Mouse (Mus musculus): ENCODE measurements around the gene Vwa7. TPM values are rescaled to one million over a fixed set of nuclear protein-coding genes. Genes with fewer than 3 reads are reported as not detected.

Vwa7 gene
- under 1 TPM; 0.07 to 0.34 TPM for polyA plus RNA-seq (2017; shearing (Covaris generic))

GRCm38 (mm10) chr17:35016376-35016775 is at the start of gene Vwa7:
Gene Vwa7 (plus strand): TSS chr17:35016579.

GRCm38 (mm10) chr17:34969822-34970221 is 46.6 kb upstream of the Vwa7 start, which contains the start of gene Gm20481:
Gene Gm20481 (plus strand): TSS chr17:34969912.

DNA sequence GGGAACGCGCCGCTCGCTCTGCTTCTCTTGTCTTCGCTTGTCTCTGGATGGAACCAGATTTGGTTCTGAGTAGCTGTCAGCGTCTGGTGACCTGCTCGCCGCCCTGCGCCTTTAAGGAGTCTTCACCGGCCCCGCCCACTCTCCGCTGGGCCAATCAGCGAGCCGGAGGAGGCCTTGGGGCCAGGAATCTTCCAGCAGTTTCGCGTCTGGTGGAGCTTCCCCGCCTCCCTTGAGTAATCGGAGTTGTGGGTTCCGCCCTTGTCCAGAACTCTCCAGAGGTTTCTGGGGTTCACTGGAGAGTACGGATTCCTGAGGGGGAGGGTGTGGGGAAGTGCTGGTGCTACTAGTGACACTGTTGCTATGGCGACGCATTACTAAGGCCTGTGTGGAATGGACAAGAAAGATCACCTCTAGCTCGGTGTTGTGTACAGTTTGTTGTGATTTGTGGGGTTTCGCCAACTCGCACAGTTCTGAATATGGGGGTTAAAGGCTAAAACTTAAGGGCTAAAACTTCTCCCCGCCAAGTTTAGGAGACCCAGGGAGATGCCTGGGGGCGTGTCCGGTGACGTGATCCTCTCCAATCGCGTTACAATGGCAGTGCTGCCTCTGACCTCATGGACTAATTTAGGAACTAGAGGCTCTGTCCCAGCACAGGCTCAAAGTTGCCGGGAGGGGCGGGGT is 44.2 kb upstream of the Vwa7 start, which contains the start of the genes Hspa1a and Hspa1l:
Gene Hspa1a (minus strand): TSS at position 88 of the 681 bp plus-strand sequence.
Gene Hspa1l (plus strand): TSS at position 635 of the 681 bp plus-strand sequence.

DNA sequence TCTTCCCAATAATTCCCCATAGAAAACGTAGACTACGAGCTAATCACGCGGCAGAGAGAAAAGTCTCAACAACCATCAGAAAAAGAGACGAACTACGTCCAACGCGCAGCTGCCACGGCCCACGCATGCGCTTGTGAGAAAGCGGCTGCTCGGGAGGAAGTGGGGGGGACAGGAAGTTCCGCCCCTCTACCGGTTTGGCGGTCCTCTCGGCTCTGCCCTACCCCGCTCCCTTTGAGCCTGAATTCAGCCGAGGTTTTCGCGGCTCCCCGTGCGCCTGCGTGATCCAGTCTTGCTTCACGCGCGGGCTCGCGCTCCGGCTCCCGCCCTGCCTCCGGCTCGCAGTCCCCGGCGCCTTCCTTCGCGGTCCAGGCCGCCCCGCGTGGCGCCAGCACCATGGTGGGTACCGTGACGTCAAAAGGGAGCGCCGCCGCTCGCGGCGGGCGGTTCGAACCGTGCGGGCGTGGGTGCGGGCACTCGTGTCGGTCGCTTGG is 34.6 kb upstream of the Vwa7 start, which contains the start of gene Lsm2:
Gene Lsm2 (plus strand): TSS at position 173 of the 491 bp plus-strand sequence.

DNA sequence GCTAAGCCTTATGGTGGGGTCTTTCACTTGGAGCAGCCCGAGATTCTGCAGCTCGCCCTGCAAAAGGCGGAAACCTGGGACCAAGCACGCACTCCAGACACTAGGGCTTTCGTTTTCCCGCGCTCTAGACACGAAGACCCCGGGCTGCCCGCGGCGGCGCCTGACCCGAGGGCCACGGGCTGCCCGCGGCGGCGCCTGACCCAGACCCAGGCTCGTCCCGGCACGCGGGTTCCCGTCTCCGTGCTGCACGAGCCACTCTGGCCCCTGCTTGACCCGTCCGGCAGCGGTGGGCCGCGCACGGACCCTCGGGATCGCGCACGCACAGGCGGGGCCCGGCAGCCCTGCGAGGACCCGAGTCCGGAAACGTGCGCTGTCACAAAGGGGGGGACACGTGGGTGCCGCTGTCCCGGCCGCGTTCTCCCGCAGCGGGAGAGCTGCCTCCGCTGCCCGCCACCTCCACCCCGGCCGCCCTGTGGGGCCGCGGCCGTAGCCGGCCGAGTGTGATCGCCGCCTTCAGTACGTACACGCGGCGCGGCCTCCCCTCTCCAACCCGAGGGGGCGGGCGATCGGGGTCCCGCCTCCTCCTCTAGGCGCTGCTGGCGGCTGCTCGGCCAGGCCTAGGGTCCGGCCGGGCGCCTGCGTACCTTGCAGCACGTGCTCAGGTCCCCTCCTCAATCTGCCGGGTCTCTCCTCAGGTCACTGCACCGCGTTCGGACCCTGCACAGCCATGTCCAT is 15.5 kb upstream of the Vwa7 start, which contains the start of gene Vars:
Gene Vars (plus strand): TSS at position 271 of the 735 bp plus-strand sequence.

GRCm38 (mm10) chr17:35027277-35028068 is 11.1 kb downstream of the Vwa7 start, which contains the start of gene Sapcd1:
Gene Sapcd1 (minus strand): TSS chr17:35028016.

DNA sequence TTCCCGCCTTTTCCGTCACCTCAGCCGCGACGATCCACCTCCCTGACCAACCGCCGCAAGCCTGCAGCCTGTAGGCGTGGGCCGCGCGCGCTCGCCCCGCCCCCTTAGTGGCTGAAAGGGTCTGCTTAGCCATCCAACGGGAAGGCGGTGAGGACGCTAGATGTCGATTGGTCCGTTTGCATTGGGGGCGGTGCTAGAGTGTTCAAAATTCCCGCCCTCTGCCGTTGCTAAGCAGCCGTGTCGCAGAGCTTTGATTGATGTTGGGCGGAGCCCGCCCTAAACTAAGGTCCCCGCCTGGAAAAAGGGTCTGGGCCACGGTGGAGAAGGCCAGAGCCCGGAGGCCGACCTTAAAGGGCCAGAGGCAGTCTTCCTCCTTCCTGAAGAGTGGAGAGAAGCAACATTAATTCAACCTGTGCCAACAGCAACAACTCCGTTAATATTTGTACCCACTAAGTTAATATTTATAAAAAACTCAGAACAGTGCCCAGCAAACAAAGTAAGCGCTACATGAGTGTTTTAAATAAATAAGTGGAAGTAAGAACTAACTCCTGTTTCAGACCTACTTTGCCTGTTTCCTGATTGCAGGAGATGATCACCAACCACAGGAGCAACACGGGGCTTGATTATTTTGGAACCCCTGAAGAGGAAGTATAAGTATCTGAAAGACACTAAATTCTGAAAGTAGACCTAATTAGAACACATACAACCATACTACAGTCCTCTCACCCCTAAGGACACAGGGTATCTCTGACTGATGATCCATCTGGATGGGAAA is 30.5 kb downstream of the Vwa7 start, which contains the start of gene Msh5:
Gene Msh5 (minus strand): TSS at position 65 of the 775 bp plus-strand sequence.

GRCm38 (mm10) chr17:35049561-35050016 is 33.2 kb downstream of the Vwa7 start, which contains the start of gene Clic1:
Gene Clic1 (plus strand): TSS chr17:35049966.

DNA sequence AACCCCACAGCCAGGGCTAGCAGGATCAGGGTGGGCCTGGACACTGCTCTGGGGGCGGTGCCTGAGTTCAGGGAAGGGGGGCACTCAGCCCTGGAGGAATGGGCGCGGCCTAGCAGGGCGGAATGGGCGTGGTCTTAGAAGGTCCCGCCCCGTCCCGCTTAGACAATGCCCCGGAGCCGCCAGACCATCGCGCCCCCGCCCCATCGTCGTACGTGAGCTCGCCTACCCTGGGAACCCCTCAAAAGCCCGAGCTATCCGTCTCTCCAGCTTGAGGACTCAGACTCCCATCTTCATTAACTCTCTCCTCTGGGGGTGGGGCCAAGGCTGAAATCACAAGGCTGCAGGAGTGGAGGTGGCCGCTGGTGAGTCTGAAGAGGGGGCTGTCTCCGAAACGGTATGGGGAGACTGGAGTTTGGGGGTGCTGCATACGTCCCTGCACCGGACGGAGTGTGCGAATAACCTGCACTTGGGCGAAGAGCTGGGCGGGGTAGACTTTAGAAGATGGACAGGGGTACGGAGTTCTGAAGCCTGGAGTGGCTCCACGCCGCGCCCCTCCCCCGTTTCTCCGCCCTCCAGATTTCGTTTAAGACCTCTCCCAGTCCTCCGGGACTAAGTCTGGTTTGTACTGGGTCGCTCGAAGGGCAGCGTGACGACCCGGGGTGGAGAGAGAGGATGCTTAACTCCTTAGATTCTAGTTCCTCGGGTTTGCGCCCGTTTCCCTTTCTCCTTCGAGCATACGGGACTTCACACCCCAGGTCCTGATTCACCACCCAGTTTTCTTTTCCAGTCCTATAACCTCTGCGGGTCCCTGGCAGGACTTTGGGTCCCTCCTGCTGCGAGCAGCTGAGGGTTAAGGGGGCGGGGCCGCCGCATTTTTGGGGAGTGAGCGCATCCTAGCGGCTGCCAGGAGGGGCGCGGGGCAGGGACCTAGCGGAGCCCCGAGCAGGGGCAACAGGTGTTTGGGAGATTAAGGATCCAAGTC is 42.8 kb downstream of the Vwa7 start, which contains the start of gene Ddah2:
Gene Ddah2 (plus strand): TSS at position 125 of the 982 bp plus-strand sequence.

DNA sequence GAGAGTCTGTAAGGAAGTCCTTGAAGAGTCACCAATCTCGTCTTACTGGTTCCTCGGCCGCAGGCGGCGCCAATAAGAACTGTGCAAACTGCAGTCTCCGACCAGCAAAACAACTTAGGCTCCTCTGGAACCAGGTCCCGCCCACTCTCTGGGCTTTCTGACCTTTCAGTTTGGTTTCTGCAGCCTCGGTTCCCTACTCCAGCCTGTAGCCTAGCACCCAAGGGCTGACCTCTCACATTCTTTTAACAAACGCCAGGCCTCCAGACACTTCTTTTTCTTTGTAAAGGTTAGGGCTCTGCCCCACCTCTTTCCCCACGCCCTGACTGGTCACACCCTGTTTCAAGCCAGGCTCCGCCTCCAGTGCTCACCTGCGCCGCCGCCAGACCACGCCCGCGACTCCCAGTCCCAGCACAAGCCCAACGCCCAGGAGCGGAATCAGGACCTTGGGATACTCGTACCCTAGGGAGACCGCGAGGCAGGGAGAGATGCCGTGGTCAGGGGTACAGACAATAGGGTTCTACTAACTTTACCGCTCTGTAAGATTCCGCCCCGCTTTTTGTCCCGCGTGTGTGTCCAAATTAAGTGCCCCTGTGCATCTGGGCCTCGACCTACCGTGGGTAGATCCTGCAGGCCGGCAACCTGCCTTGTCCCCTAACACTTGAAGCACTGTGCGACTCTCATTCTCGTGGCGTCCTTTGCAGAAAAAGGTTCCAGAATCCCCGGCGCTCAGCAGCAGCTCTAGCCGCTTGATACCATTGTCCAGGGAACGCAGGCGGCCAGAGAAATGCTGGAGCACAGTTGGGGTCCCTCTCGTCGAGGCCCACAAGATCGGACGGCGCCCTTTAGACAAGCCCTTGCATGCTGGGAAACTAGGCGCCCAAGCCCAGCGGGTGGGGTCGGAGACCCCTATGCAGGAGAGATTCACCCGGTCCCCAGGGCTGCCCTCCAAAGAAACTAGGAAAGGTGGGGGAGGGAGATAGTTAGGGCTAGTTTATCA is 48.9 kb downstream of the Vwa7 start, which contains the start of gene Ly6g6c:
Gene Ly6g6c (plus strand): TSS at position 438 of the 997 bp plus-strand sequence.

DNA sequence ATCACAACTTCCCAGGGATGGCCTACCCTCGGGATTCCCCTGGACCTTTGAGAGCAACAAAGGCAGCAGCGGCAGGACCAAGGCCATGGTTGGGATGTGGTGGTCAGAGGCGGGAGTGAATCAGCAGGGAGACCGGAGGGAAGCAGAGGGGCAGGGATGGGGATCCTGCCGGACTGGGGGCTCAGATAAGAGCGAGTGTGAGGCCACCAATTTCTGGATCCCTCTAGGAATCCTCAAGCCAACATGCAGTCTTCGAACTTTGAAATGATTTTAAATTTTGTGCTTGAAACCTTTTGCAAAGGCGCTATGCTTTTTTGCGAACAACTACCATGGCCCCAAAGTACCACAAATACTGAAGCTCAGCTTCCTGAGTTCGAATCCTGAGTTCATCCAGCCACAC is 49.7 kb downstream of the Vwa7 start, which contains the start of gene Mpig6b:
Gene Mpig6b (minus strand): TSS at position 101 of the 400 bp plus-strand sequence.

Other genes starting within 250 kb of the Vwa7 start
- not detected for gene Cyp21a1, start 212.0 kb upstream of the Vwa7 start, polyA plus RNA-seq (2017; shearing (Covaris generic))
- gene Stk19, start 179.6 kb upstream of the Vwa7 start, polyA plus RNA-seq (2017; shearing (Covaris generic)), result 10 to 100 TPM; 29.4 to 36.0 TPM
- 10 to 100 TPM; 63.2 to 66.7 TPM for gene Dxo, start 179.6 kb upstream of the Vwa7 start, polyA plus RNA-seq (2017; shearing (Covaris generic))
- 100 to 1,000 TPM; 103 to 142 TPM for gene Skiv2l, start 166.4 kb upstream of the Vwa7 start, polyA plus RNA-seq (2017; shearing (Covaris generic))
- 10 to 100 TPM; 48.2 to 64.7 TPM for gene Nelfe, start 166.2 kb upstream of the Vwa7 start, polyA plus RNA-seq (2017; shearing (Covaris generic))
- gene Cfb, start 154.1 kb upstream of the Vwa7 start, polyA plus RNA-seq (2017; shearing (Covaris generic)), result under 1 TPM; 0.40 to 0.65 TPM
- under 1 TPM; 0.27 to 0.39 TPM for gene Zbtb12, start 137.1 kb upstream of the Vwa7 start, polyA plus RNA-seq (2017; shearing (Covaris generic))
- gene Gm20547, start 134.5 kb upstream of the Vwa7 start, polyA plus RNA-seq (2017; shearing (Covaris generic)), result not detected
- gene C2, start 118.3 kb upstream of the Vwa7 start, polyA plus RNA-seq (2017; shearing (Covaris generic)), result 1 to 10 TPM; 1.6 to 3.3 TPM
- 10 to 100 TPM; 65.4 to 83.5 TPM for gene Ehmt2, start 118.1 kb upstream of the Vwa7 start, polyA plus RNA-seq (2017; shearing (Covaris generic))
- under 1 TPM in 1 of 2 experiments, not detected in 1; 0.21 TPM for gene Slc44a4, start 102.1 kb upstream of the Vwa7 start, polyA plus RNA-seq (2017; shearing (Covaris generic))
- 10 to 100 TPM; 78.7 to 95.7 TPM for gene Neu1, start 85.3 kb upstream of the Vwa7 start, polyA plus RNA-seq (2017; shearing (Covaris generic))
- 100 to 1,000 TPM; 378 to 903 TPM for gene Hspa1b, start 57.3 kb upstream of the Vwa7 start, polyA plus RNA-seq (2017; shearing (Covaris generic))
- 10 to 100 TPM; 13.3 to 18.6 TPM for gene Gm20481, start 46.7 kb upstream of the Vwa7 start, polyA plus RNA-seq (2017; shearing (Covaris generic))
- gene Hspa1a, start 44.4 kb upstream of the Vwa7 start, polyA plus RNA-seq (2017; shearing (Covaris generic)), result 100 to 1,000 TPM in 1 of 2 experiments, 10 to 100 TPM in 1; 84.0 to 191 TPM
- gene Hspa1l, start 43.9 kb upstream of the Vwa7 start, polyA plus RNA-seq (2017; shearing (Covaris generic)), result under 1 TPM; 0.10 to 0.73 TPM
- gene Lsm2, start 34.7 kb upstream of the Vwa7 start, polyA plus RNA-seq (2017; shearing (Covaris generic)), result 100 to 1,000 TPM in 1 of 2 experiments, 10 to 100 TPM in 1; 80.1 to 110 TPM
- 100 to 1,000 TPM; 201 to 211 TPM for gene Vars, start 15.6 kb upstream of the Vwa7 start, polyA plus RNA-seq (2017; shearing (Covaris generic))
- 1 to 10 TPM; 1.5 to 2.5 TPM for gene Sapcd1, start 11.4 kb downstream of the Vwa7 start, polyA plus RNA-seq (2017; shearing (Covaris generic))
- 1 to 10 TPM; 2.9 to 3.2 TPM for gene Msh5, start 30.2 kb downstream of the Vwa7 start, polyA plus RNA-seq (2017; shearing (Covaris generic))
- 100 to 1,000 TPM; 533 to 549 TPM for gene Clic1, start 33.4 kb downstream of the Vwa7 start, polyA plus RNA-seq (2017; shearing (Covaris generic))
- gene Ddah2, start 42.5 kb downstream of the Vwa7 start, polyA plus RNA-seq (2017; shearing (Covaris generic)), result 1 to 10 TPM in 1 of 2 experiments, under 1 TPM in 1; 0.98 to 2.2 TPM
- gene Ly6g6c, start 48.8 kb downstream of the Vwa7 start, polyA plus RNA-seq (2017; shearing (Covaris generic)), result 1 to 10 TPM in 1 of 2 experiments, not detected in 1; 2.0 TPM
- under 1 TPM; 0.11 to 0.16 TPM for gene Mpig6b, start 49.6 kb downstream of the Vwa7 start, polyA plus RNA-seq (2017; shearing (Covaris generic))
- not detected for gene Ly6g6e, start 60.3 kb downstream of the Vwa7 start, polyA plus RNA-seq (2017; shearing (Covaris generic))
- under 1 TPM in 1 of 2 experiments, not detected in 1; 0.60 TPM for gene Ly6g6d, start 61.5 kb downstream of the Vwa7 start, polyA plus RNA-seq (2017; shearing (Covaris generic))
- not detected for gene Ly6g6f, start 69.0 kb downstream of the Vwa7 start, polyA plus RNA-seq (2017; shearing (Covaris generic))
- 10 to 100 TPM; 73.9 to 82.7 TPM for gene Abhd16a, start 72.7 kb downstream of the Vwa7 start, polyA plus RNA-seq (2017; shearing (Covaris generic))
- gene Ly6g5c, start 91.7 kb downstream of the Vwa7 start, polyA plus RNA-seq (2017; shearing (Covaris generic)), result not detected
- gene Ly6g5b, start 98.8 kb downstream of the Vwa7 start, polyA plus RNA-seq (2017; shearing (Covaris generic)), result 1 to 10 TPM in 1 of 2 experiments, under 1 TPM in 1; 0.90 to 3.6 TPM
- 10 to 100 TPM; 54.2 to 60.6 TPM for gene Gpank1, start 104.9 kb downstream of the Vwa7 start, polyA plus RNA-seq (2017; shearing (Covaris generic))
- 100 to 1,000 TPM; 238 to 275 TPM for gene Csnk2b, start 105.5 kb downstream of the Vwa7 start, polyA plus RNA-seq (2017; shearing (Covaris generic))
- 1 to 10 TPM; 1.9 to 3.0 TPM for gene D17H6S53E, start 109.8 kb downstream of the Vwa7 start, polyA plus RNA-seq (2017; shearing (Covaris generic))
- 1 to 10 TPM in 1 of 2 experiments, not detected in 1; 2.6 TPM for gene Apom, start 115.5 kb downstream of the Vwa7 start, polyA plus RNA-seq (2017; shearing (Covaris generic))
- gene Bag6, start 118.6 kb downstream of the Vwa7 start, polyA plus RNA-seq (2017; shearing (Covaris generic)), result 10 to 100 TPM; 50.0 to 63.9 TPM
- 10 to 100 TPM; 24.6 to 25.6 TPM for gene Prrc2a, start 148.3 kb downstream of the Vwa7 start, polyA plus RNA-seq (2017; shearing (Covaris generic))
- 1 to 10 TPM; 1.9 to 8.1 TPM for gene Aif1, start 159.5 kb downstream of the Vwa7 start, polyA plus RNA-seq (2017; shearing (Covaris generic))
- 1 to 10 TPM; 5.7 to 8.4 TPM for gene Lst1, start 171.9 kb downstream of the Vwa7 start, polyA plus RNA-seq (2017; shearing (Covaris generic))
- 1,000 to 10,000 TPM; 1,692 to 1,979 TPM for gene Ltb, start 177.9 kb downstream of the Vwa7 start, polyA plus RNA-seq (2017; shearing (Covaris generic))
- 10 to 100 TPM; 34.2 to 54.8 TPM for gene Tnf, start 185.4 kb downstream of the Vwa7 start, polyA plus RNA-seq (2017; shearing (Covaris generic))
- 100 to 1,000 TPM in 1 of 2 experiments, 10 to 100 TPM in 1; 56.6 to 152 TPM for gene Lta, start 188.8 kb downstream of the Vwa7 start, polyA plus RNA-seq (2017; shearing (Covaris generic))
- gene Gm16181, start 204.3 kb downstream of the Vwa7 start, polyA plus RNA-seq (2017; shearing (Covaris generic)), result not detected
- gene Atp6v1g2, start 217.1 kb downstream of the Vwa7 start, polyA plus RNA-seq (2017; shearing (Covaris generic)), result 1 to 10 TPM; 4.5 to 5.5 TPM
- gene Nfkbil1, start 219.2 kb downstream of the Vwa7 start, polyA plus RNA-seq (2017; shearing (Covaris generic)), result 10 to 100 TPM; 15.6 to 29.3 TPM
- gene Ddx39b, start 225.2 kb downstream of the Vwa7 start, polyA plus RNA-seq (2017; shearing (Covaris generic)), result 100 to 1,000 TPM; 211 to 230 TPM
- 1,000 to 10,000 TPM; 5,968 to 6,679 TPM for gene H2-D1, start 246.2 kb downstream of the Vwa7 start, polyA plus RNA-seq (2017; shearing (Covaris generic))